Mouse (Mus musculus) limb, embryonic 15.5 days (tissue): Measurements from ENCODE around the gene Apon. TPM values are rescaled to one million over a fixed set of nuclear protein-coding genes. Genes with fewer than 3 reads are reported as not detected.
"Not testable (repeated sequence)": the region's sequence is repeated elsewhere in the genome, so short reads cannot be mapped to it uniquely, and the experiment has no call there.

Experiments used
- ATAC-seq: fragments of 200-750 bp; cut with Nextera tagmentation; 2 replicates; pipeline ENCODE4 v1.8.0; 2017; ENCODE audit warnings: low read depth, moderate TSS enrichment; ENCODE audit not compliant: insufficient number of reproducible peaks, low FRiP score, low TSS enrichment
- H3K27ac ChIP-seq: fragments of 300-500 bp; sonication (generic); 2 replicates; pipeline ENCODE4 v1.5.1; 2015; ENCODE audit warnings: moderate library complexity, mild to moderate bottlenecking, inconsistent platforms
- H3K27me3 ChIP-seq: fragments of 300-500 bp; sonication (generic); 2 replicates; pipeline ENCODE4 v1.6.1; 2015; ENCODE audit warnings: inconsistent platforms
- H3K36me3 ChIP-seq: fragments of 300-500 bp; sonication (generic); 2 replicates; pipeline ENCODE4 v1.6.1; 2015; ENCODE audit warnings: inconsistent platforms
- H3K4me1 ChIP-seq: fragments of 300-500 bp; sonication (generic); 2 replicates; pipeline ENCODE4 v1.6.1; 2015; ENCODE audit warnings: inconsistent platforms
- H3K4me2 ChIP-seq: fragments of 300-500 bp; sonication (generic); 2 replicates; pipeline ENCODE4 v1.6.1; 2015; ENCODE audit warnings: mild to moderate bottlenecking, inconsistent platforms
- H3K4me3 ChIP-seq: fragments of 300-500 bp; sonication (generic); 2 replicates; pipeline ENCODE4 v1.5.1; 2015; ENCODE audit warnings: mild to moderate bottlenecking, inconsistent platforms
- H3K9ac ChIP-seq: fragments of 300-500 bp; sonication (generic); 2 replicates; pipeline ENCODE4 v1.6.1; 2015; ENCODE audit warnings: inconsistent platforms
- H3K9me3 ChIP-seq: fragments of 300-500 bp; sonication (generic); 2 replicates; pipeline ENCODE4 v1.6.1; 2016; ENCODE audit warnings: inconsistent platforms
- WGBS: fragments of 180-500 bp; shearing (Covaris S2); methylation state at CpG from one replicate; pipeline ENCODE4 v1.1.7; 2015; 5-methylcytosine and 5-hydroxymethylcytosine counted together
- polyA plus RNA-seq: library from polyadenylated mRNA; unstranded; fragments of >200 nt; fragmentation: Nextera tagmentation; extraction: Ambion mirVana; gene quantifications from 2 replicates; pipeline ENCODE4 v1.2.1, GENCODE M21; 2015

The Apon gene
- polyA plus RNA-seq, 1 experiment from 2014 or later = 0.47 TPM

DNA sequence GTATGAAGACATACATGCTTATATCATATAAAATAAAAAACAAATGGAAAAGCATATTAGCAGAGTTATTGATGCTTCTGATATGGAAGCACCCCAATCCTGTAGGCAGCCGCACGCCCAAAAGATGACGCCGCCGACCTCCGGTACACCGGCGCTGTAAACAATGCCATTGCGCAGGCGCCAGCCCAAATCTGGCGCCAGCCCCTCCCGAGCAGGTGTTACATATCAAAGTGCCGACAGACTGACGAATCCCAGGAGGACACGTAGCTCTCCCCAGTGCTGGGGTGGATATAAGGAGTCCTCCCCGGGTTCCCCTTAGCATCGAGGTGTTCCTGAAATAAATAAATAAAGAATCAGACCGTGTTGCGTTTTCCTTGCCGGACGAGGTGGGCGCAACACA lies 8.4 kb downstream of the Apon start:
- 76% methylated on average over 22 of the region's 22 CpGs for WGBS
- Histone ChIP-seq H3K27ac (no peak overlapping the region), H3K4me1 (no peaks in the 10 kb centered on the region), H3K9me3 (no peaks in the 10 kb centered on the region), H3K4me3 (no peak overlapping the region), H3K27me3 (no peaks in the 10 kb centered on the region), H3K9ac (no peak overlapping the region), H3K36me3 (no peaks in the 10 kb centered on the region), H3K4me2 (no peak overlapping the region)
- ATAC-seq = no peak

DNA sequence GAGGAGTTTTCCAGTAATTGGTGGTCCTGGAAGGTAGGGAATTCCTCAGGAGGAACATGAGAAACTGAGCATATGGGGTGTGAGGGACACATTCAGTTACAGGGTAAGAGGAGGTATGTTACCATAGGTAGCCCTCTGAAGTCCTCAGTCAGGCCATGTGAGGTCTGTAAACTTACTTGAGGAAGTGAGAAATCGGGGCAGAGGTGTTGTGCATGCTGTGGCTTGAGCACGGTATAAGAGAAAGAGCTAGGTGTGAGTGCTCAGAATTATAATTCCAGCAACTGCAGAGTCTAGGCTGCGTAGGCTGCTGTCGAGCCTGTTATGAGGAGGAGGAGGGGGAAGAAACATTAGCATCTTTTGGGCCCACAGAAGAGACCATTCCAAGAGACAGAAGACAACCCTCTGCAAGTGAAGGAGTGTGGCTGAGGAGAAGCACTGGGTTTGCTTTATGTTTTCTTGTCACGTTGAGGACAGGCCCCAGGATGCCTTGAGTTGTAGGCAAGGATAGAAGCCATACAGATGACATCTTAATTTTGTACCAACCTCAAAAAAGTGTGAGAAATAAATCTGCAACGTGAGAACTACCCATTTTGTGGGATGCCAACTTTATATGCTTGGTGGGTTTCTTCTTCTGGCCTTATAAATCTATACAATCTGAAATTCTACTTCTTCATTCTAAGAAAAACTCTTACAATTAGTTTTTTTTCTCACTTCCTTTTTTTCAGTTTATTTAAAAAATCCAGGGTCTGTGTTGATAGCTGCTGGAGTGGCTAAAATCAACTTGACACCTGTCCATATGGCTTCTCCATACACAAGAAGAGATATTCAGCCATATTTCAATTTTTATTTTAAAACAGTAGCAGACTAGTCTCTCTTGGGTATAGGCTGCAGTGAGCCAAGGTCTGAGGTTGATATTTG lies 9.8 kb downstream of the Apon start:
- H3K9ac ChIP-seq = no peak overlapping the region
- no peaks in the 10 kb centered on the region for H3K27me3 ChIP-seq
- 74% methylated on average over 6 of the region's 6 CpGs for WGBS
- ATAC-seq = no peak
- H3K4me2 ChIP-seq = no peak overlapping the region
- no peak overlapping the region for H3K4me3 ChIP-seq
- H3K27ac ChIP-seq = no peak overlapping the region
- H3K36me3 ChIP-seq = no peaks in the 10 kb centered on the region
- H3K9me3 ChIP-seq = no peaks in the 10 kb centered on the region
- no peaks in the 10 kb centered on the region for H3K4me1 ChIP-seq

- Histone ChIP-seq H3K4me1 (peaks cover 5% of the 10 kb centered on the region; the same call in 1 of the 2 replicates), H3K27me3 (no peaks in the 10 kb centered on the region), H3K4me2 (no peak within 1 kb of the TSS), H3K9me3 (no peaks in the 10 kb centered on the region), H3K36me3 (no peaks in the 10 kb centered on the region), H3K27ac (no peak within 1 kb of the TSS), H3K9ac (no peak within 1 kb of the TSS), H3K4me3 (no peak within 1 kb of the TSS)
- ATAC-seq = no peak
- WGBS = 73% methylated on average over 6 of the region's 6 CpGs
These were observed 14.5 kb downstream of the Apon start, which contains the start of gene Apof for GRCm38 (mm10) chr10:128268371-128268770. TSS of gene Apof (plus strand) at chr10:128268671.

DNA sequence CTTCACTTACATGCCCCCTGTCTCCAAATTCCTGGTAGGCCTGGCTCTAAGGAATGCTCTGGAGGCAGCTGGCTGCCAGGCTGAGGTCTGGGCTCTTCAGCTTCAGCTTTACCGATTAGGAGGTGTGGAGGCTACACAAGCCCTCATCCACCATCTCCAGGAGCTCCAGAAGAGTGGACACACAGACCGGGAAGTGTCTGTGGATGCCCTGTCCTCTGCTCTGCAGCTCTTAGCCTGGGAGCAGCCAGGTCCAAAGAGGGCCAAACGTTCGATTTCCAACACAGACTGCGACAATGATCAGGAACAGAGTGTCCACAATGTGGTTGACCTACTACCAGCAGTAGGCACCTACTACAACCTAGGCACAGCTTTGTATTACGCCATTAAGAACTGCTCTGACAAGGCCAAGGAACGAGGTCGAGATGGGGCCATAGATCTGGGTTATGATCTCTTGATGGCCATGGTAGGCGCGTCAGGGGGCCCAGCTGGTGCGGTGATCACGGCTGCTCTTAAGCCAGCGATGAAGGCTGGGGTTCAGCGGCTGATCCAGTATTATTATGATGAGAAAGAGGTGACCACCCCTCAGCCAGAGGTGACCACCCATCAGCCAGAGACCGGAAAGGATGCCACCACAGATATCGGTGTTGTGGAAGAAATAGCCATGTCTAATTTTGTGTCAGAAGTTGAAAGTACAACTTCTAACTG lies 15.5 kb downstream of the Apon start:
- ATAC-seq = no peak
- Histone ChIP-seq H3K9ac (no peak overlapping the region), H3K4me1 (peaks cover 5% of the 10 kb centered on the region; the same call in 1 of the 2 replicates), H3K4me3 (peak overlapping the region; percentile 79; the same call in 1 of the 2 replicates), H3K4me2 (peak overlapping the region; percentile 65; the same call in 1 of the 2 replicates), H3K36me3 (no peaks in the 10 kb centered on the region), H3K27me3 (no peaks in the 10 kb centered on the region), H3K27ac (no peak overlapping the region), H3K9me3 (no peaks in the 10 kb centered on the region)
- WGBS = 90% methylated on average over 16 of the region's 16 CpGs

DNA sequence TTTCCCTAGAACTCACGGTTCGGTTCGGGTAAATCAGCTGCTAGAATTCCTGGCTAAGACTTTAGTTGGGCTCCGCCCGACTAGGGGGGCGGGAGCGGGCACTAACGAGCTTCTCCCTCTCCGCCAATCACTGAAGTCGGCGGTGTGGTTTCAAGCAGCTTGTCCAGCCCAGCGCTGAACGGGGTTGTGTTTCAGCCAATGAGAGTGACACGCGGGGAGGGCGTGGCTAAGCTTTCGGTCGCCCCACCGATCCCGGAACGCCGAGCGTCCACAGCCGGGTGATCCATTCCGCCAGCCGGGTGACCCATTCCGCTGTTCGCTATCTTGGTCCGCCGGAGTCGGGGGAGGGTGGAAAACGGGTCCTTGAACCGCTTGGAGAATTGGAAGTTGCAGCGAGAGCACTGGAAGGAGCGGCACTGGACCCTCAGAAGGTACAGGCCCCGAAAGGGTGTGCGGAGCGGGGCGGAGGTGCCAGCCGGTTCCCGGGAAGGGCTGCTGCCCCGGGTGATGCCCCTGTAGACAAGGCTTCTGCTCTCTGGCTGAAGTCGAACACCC lies 16.5 kb downstream of the Apon start, which contains the start of gene Stat2:
Gene Stat2 (plus strand): TSS at position 273 of the 555 bp plus-strand sequence.
- peaks cover 5% of the 10 kb centered on the region; the same call in 1 of the 2 replicates for H3K4me1 ChIP-seq
- under 1% methylated on average over 43 of the region's 43 CpGs for WGBS
- peak within 1 kb of the TSS; percentile 79 for H3K4me3 ChIP-seq
- H3K36me3 ChIP-seq = no peaks in the 10 kb centered on the region
- H3K9me3 ChIP-seq = no peaks in the 10 kb centered on the region
- no peaks in the 10 kb centered on the region for H3K27me3 ChIP-seq
- H3K27ac ChIP-seq = peak within 1 kb of the TSS; percentile 75
- H3K4me2 ChIP-seq = peak within 1 kb of the TSS; percentile 65
- peak within 1 kb of the TSS; percentile 57 for H3K9ac ChIP-seq
- ATAC-seq = peak; percentile 98

DNA sequence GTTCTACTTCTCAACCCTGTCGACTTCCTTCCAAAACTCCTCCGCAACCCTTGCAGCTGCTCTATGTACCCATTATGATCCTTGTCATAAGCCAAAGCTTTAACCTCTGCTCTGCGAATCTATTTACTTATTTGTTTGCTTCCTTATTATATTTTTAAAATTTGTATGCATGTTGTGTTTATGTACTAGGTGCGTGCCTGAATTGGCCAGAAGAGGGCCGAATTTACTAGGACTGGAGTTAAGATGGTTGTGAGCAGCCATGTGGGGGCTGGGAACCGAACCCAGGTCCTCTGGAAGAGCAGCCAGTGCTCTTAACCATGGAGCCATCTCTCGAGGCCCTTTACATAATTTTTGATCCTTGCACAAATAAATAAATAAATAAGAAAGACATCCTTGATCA lies 17.0 kb downstream of the Apon start:
- H3K27ac ChIP-seq = peak overlapping the region; percentile 75; the same call in 1 of the 2 replicates
- peak overlapping the region; percentile 58 for H3K4me2 ChIP-seq
- WGBS = 45% methylated on average over 7 of the region's 7 CpGs
- H3K9me3 ChIP-seq = no peaks in the 10 kb centered on the region
- ATAC-seq = no peak
- peak overlapping the region; percentile 79 for H3K4me3 ChIP-seq
- peaks cover 5% of the 10 kb centered on the region; the same call in 1 of the 2 replicates for H3K4me1 ChIP-seq
- no peaks in the 10 kb centered on the region for H3K36me3 ChIP-seq
- no peaks in the 10 kb centered on the region for H3K27me3 ChIP-seq
- peak overlapping the region; percentile 57 for H3K9ac ChIP-seq

DNA sequence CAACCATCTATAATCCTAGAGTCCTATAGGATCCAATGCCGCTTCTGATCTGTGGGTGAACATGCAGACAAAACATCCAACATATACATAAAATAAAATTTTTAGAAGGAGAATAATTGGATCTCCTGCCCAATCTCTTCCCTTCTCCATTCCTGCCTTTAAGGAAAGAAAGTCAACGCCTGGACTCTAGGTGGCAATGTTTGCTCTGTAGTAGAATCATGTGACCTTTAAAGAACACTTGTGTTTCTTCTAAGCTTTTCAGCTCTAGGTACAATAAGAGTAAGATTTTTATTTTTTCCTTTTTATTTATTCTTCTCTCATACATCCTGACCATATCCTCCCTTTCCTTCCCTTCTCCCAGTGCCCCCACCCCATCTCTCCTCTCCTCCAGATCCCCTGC lies 18.0 kb downstream of the Apon start:
- Histone ChIP-seq H3K4me3 (no peak overlapping the region; the same call in 1 of the 2 replicates), H3K27me3 (no peaks in the 10 kb centered on the region), H3K36me3 (peaks cover 6% of the 10 kb centered on the region), H3K9ac (no peak overlapping the region), H3K4me1 (peaks cover 5% of the 10 kb centered on the region; the same call in 1 of the 2 replicates), H3K27ac (no peak overlapping the region), H3K9me3 (no peaks in the 10 kb centered on the region), H3K4me2 (no peak overlapping the region)
- WGBS = 64% methylated on average over 2 of the region's 2 CpGs
- ATAC-seq = no peak

GRCm38 (mm10) chr10:128272819-128273439 lies 19.0 kb downstream of the Apon start:
- not testable (repeated sequence) for ATAC-seq, H3K4me1 ChIP-seq, H3K27ac ChIP-seq, H3K9me3 ChIP-seq, H3K4me3 ChIP-seq, H3K4me2 ChIP-seq, H3K9ac ChIP-seq, H3K27me3 ChIP-seq
- H3K36me3 ChIP-seq = peaks cover 10% of the 10 kb centered on the region
- 83% methylated on average over 6 of the region's 7 CpGs for WGBS

GRCm38 (mm10) chr10:128275374-128275773 lies 21.5 kb downstream of the Apon start:
- not testable (repeated sequence) for H3K9ac ChIP-seq, H3K4me2 ChIP-seq, H3K4me3 ChIP-seq, H3K9me3 ChIP-seq, H3K27me3 ChIP-seq, H3K4me1 ChIP-seq, H3K27ac ChIP-seq, ATAC-seq
- WGBS = 98% methylated on average over 1 of the region's 1 CpGs
- peaks cover 24% of the 10 kb centered on the region for H3K36me3 ChIP-seq

- ATAC-seq = no peak
- Histone ChIP-seq H3K27me3 (no peaks in the 10 kb centered on the region), H3K4me2 (no peak overlapping the region), H3K9ac (no peak overlapping the region), H3K36me3 (peaks cover 48% of the 10 kb centered on the region), H3K4me3 (no peak overlapping the region), H3K4me1 (no peaks in the 10 kb centered on the region), H3K9me3 (no peaks in the 10 kb centered on the region), H3K27ac (no peak overlapping the region)
- 61% methylated on average over 6 of the region's 6 CpGs for WGBS
These were observed 24.3 kb downstream of the Apon start for GRCm38 (mm10) chr10:128278158-128278557.

- no peaks in the 10 kb centered on the region for H3K27me3 ChIP-seq
- H3K36me3 ChIP-seq = peaks cover 61% of the 10 kb centered on the region
- no peak for ATAC-seq
- H3K9me3 ChIP-seq = no peaks in the 10 kb centered on the region
- no peak overlapping the region for H3K27ac ChIP-seq
- H3K4me1 ChIP-seq = no peaks in the 10 kb centered on the region
- 87% methylated on average over 6 of the region's 6 CpGs for WGBS
- H3K4me3 ChIP-seq = no peak overlapping the region
- no peak overlapping the region for H3K4me2 ChIP-seq
- H3K9ac ChIP-seq = no peak overlapping the region
These were observed 27.0 kb downstream of the Apon start for GRCm38 (mm10) chr10:128280943-128281342.
